Mouse (Mus musculus): ENCODE measurements around the gene Crat. TPM values are rescaled to one million over a fixed set of nuclear protein-coding genes. Genes with fewer than 3 reads are reported as not detected.

Crat gene
- polyA plus RNA-seq, 1 experiment from 2014 or later = 25.8 TPM

DNA sequence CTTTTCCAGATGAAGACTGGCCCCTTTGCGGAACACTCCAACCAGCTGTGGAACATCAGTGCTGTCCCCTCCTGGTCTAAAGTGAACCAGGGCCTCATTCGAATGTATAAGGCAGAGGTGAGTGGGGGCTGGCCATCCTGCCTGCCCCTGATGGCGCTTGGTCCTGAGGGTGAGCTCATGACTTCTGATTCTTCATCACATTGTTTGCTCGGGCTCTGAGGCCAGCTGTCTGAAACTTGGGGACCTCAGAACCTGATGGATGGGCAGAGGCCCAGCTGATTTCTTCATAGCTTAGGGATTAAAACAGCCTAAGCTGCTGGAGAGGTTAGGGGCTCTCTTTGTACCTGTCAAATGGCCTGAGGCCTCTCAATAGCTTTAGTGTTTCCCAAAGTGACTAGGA, 27.7 kb upstream of the Crat start:
- no peak overlapping the region for H3K4me3 ChIP-seq (ENCODE audit: low read depth, low read length)
- peak overlapping the region; percentile 97; the same call in 1 of the 2 replicates for H3K27ac ChIP-seq (ENCODE audit: low read depth, low read length)
- H3K27me3 ChIP-seq (ENCODE audit: control insufficient read depth, insufficient read depth, low read length) = no peaks in the 10 kb centered on the region
- no peaks in the 10 kb centered on the region for H3K9me3 ChIP-seq (ENCODE audit: control insufficient read depth, low read length)
- ATAC-seq (replicated peaks; ENCODE audit: low FRiP score) (no peak), DNase-seq (ENCODE audit: low spot score) (no peak)
- no peak overlapping the region for H3K4me2 ChIP-seq (ENCODE audit: low read depth, low read length, severe bottlenecking)
- H3K4me1 ChIP-seq (replicated peaks; ENCODE audit: control insufficient read depth, insufficient read depth, low read length) = peaks cover 33% of the 10 kb centered on the region
- peak overlapping the region; percentile 27; the same call in 1 of the 2 replicates for H3K9ac ChIP-seq (ENCODE audit: low read length)
- WGBS = 65% methylated on average over 4 of the region's 4 CpGs
- H3K36me3 ChIP-seq (ENCODE audit: control insufficient read depth, insufficient read depth, low read length) = peaks cover 6% of the 10 kb centered on the region

DNA sequence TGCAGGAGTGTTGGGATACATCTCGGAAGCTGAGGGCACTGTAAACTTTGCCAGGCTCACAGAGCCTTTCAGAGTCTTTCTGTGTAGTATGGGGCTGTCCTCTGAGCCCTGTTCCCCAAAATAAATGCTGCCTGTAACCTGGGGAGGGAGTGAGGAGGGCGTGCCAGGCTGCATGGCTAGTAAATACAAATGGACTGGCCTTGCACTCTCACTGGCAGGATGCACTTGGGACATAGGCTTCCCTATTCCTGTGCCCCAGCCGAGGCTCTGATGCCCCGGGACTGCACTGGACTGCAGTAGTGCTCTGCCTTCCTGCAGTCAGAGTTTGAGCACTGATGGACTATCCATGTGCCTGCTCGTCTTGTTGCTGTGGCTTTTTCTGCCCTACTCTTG, 26.9 kb upstream of the Crat start:
- Histone ChIP-seq H3K4me2 (ENCODE audit: low read depth, low read length, severe bottlenecking) (peak overlapping the region; percentile 38; the same call in 1 of the 2 replicates), H3K4me1 (replicated peaks; ENCODE audit: control insufficient read depth, insufficient read depth, low read length) (peaks cover 33% of the 10 kb centered on the region), H3K9ac (ENCODE audit: low read length) (peak overlapping the region; percentile 71), H3K27ac (ENCODE audit: low read depth, low read length) (peak overlapping the region; percentile 97), H3K27me3 (ENCODE audit: control insufficient read depth, insufficient read depth, low read length) (no peaks in the 10 kb centered on the region), H3K36me3 (ENCODE audit: control insufficient read depth, insufficient read depth, low read length) (peaks cover 6% of the 10 kb centered on the region), H3K9me3 (ENCODE audit: control insufficient read depth, low read length) (no peaks in the 10 kb centered on the region), H3K4me3 (ENCODE audit: low read depth, low read length) (no peak overlapping the region)
- ATAC-seq (replicated peaks; ENCODE audit: low FRiP score) (no peak), DNase-seq (ENCODE audit: low spot score) (no peak)
- 65% methylated on average over 5 of the region's 5 CpGs for WGBS

GRCm38 (mm10) chr2:30441518-30442497, 26.2 kb upstream of the Crat start:
- H3K9ac ChIP-seq (ENCODE audit: low read length) = peak overlapping the region; percentile 71
- peaks cover 33% of the 10 kb centered on the region for H3K4me1 ChIP-seq (replicated peaks; ENCODE audit: control insufficient read depth, insufficient read depth, low read length)
- 5% methylated on average over 15 of the region's 15 CpGs for WGBS
- no peaks in the 10 kb centered on the region for H3K9me3 ChIP-seq (ENCODE audit: control insufficient read depth, low read length)
- peak; percentile 84 for ATAC-seq (replicated peaks; ENCODE audit: low FRiP score)
- H3K36me3 ChIP-seq (ENCODE audit: control insufficient read depth, insufficient read depth, low read length) = peaks cover 6% of the 10 kb centered on the region
- H3K27ac ChIP-seq (ENCODE audit: low read depth, low read length) = peak overlapping the region; percentile 97
- H3K27me3 ChIP-seq (ENCODE audit: control insufficient read depth, insufficient read depth, low read length) = no peaks in the 10 kb centered on the region
- peak overlapping the region; percentile 38; the same call in 1 of the 2 replicates for H3K4me2 ChIP-seq (ENCODE audit: low read depth, low read length, severe bottlenecking)
- peak overlapping the region; percentile 9; the same call in 1 of the 2 replicates for H3K4me3 ChIP-seq (ENCODE audit: low read depth, low read length)
- DNase-seq (ENCODE audit: low spot score) = peak; percentile 93

DNA sequence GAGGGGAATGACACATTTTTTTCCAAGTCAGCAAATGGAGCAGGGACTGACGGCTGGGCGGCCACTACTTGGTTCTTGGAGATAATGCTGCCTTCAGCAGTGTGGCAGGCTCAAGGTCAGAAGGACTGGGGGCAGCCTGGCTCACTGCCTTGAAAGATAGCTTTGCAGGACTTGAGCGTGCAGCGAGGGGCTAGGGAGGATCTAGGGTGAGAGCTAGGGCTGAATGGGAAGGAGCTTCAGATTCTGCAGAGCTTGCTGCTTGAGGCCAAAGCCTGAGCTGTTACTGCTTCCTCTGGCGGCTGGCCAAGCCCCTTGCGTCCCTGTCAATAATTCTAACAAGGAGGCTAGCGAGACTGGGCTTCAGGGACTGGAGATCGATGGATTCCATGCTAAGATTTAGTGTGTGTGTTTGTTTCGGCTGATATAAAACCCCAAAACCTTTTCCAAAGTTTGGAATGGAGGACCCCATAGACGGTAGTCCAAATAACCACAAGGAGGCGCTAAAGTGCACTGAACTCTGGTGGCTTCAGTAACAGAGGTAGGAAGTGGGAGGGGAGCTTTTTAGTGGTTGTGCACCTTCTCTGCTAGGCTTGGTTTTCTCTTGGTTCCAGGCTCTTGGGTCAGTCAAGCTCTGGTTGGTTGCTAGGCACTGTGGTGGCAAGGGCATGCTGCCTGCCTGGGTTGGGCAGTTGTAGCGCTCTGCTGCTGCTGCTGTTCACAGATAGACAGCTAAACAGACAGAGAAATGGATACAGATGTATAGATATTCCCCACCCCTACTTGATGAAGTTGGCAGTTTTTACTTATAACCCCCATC, 25.3 kb upstream of the Crat start:
- peak overlapping the region; percentile 97 for H3K27ac ChIP-seq (ENCODE audit: low read depth, low read length)
- ATAC-seq (replicated peaks; ENCODE audit: low FRiP score) (peak; percentile 52; the same call in 1 of the 2 replicates), DNase-seq (ENCODE audit: low spot score) (peak; percentile 75)
- H3K36me3 ChIP-seq (ENCODE audit: control insufficient read depth, insufficient read depth, low read length) = peaks cover 6% of the 10 kb centered on the region
- peaks cover 33% of the 10 kb centered on the region for H3K4me1 ChIP-seq (replicated peaks; ENCODE audit: control insufficient read depth, insufficient read depth, low read length)
- peak overlapping the region; percentile 38; the same call in 1 of the 2 replicates for H3K4me2 ChIP-seq (ENCODE audit: low read depth, low read length, severe bottlenecking)
- H3K27me3 ChIP-seq (ENCODE audit: control insufficient read depth, insufficient read depth, low read length) = no peaks in the 10 kb centered on the region
- H3K9me3 ChIP-seq (ENCODE audit: control insufficient read depth, low read length) = no peaks in the 10 kb centered on the region
- WGBS = 22% methylated on average over 12 of the region's 12 CpGs
- H3K9ac ChIP-seq (ENCODE audit: low read length) = peak overlapping the region; percentile 71
- no peak overlapping the region for H3K4me3 ChIP-seq (ENCODE audit: low read depth, low read length)

DNA sequence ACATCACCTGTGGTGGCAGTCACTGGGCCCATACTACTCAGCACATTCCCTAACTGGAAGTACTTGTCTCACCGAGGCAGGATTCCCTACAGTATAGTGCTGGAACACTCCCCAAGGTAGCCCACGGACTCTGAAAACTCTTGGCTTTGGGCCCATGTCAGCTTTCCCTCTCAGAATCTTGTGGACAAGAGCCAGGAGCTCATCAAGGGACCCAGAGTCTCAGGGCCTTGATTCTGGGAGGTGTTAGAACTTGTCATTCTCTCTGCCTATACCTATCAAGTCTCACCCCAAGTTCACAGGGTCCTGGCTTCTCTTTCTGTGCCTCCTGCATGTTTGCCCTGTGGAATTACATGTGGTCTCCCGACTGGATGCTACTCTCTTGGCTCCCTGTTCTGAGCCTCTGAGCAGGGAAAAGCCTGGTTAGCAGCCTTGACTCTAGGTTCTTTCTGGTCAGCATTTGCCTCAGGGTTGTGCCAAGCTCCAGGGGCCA, 24.6 kb upstream of the Crat start:
- peak overlapping the region; percentile 97 for H3K27ac ChIP-seq (ENCODE audit: low read depth, low read length)
- H3K9me3 ChIP-seq (ENCODE audit: control insufficient read depth, low read length) = no peaks in the 10 kb centered on the region
- ATAC-seq (replicated peaks; ENCODE audit: low FRiP score) (no peak), DNase-seq (ENCODE audit: low spot score) (no peak)
- WGBS = 84% methylated on average over 3 of the region's 3 CpGs
- no peaks in the 10 kb centered on the region for H3K27me3 ChIP-seq (ENCODE audit: control insufficient read depth, insufficient read depth, low read length)
- H3K4me2 ChIP-seq (ENCODE audit: low read depth, low read length, severe bottlenecking) = no peak overlapping the region
- no peak overlapping the region for H3K4me3 ChIP-seq (ENCODE audit: low read depth, low read length)
- H3K4me1 ChIP-seq (replicated peaks; ENCODE audit: control insufficient read depth, insufficient read depth, low read length) = peaks cover 33% of the 10 kb centered on the region
- H3K9ac ChIP-seq (ENCODE audit: low read length) = no peak overlapping the region; the same call in 1 of the 2 replicates
- peaks cover 6% of the 10 kb centered on the region for H3K36me3 ChIP-seq (ENCODE audit: control insufficient read depth, insufficient read depth, low read length)

DNA sequence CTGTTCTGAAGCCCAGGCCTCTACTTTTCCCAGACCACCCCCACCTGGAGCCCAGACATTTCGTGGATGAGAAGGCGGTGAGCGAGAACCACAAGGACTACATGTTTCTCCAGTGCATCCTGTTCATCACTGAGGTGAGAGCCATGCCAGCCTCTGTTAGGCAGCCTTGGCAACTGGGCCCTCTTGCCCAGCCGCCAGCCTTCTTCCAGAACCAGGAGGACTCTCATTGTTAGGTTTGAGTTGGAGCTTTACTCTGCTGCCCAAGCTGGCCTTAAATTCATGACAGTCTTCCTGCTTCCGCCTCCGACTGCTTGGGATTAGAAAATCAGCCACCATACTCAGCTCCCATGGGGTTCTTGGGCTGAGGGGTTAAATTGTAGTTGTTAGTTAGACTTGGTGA, 24.0 kb upstream of the Crat start:
- H3K27me3 ChIP-seq (ENCODE audit: control insufficient read depth, insufficient read depth, low read length) = no peaks in the 10 kb centered on the region
- DNase-seq (ENCODE audit: low spot score) (peak; percentile 44), ATAC-seq (replicated peaks; ENCODE audit: low FRiP score) (no peak)
- no peak overlapping the region for H3K4me3 ChIP-seq (ENCODE audit: low read depth, low read length)
- no peaks in the 10 kb centered on the region for H3K9me3 ChIP-seq (ENCODE audit: control insufficient read depth, low read length)
- no peak overlapping the region for H3K27ac ChIP-seq (ENCODE audit: low read depth, low read length)
- no peak overlapping the region for H3K4me2 ChIP-seq (ENCODE audit: low read depth, low read length, severe bottlenecking)
- 97% methylated on average over 6 of the region's 6 CpGs for WGBS
- H3K4me1 ChIP-seq (replicated peaks; ENCODE audit: control insufficient read depth, insufficient read depth, low read length) = peaks cover 31% of the 10 kb centered on the region
- no peak overlapping the region for H3K9ac ChIP-seq (ENCODE audit: low read length)
- peaks cover 6% of the 10 kb centered on the region for H3K36me3 ChIP-seq (ENCODE audit: control insufficient read depth, insufficient read depth, low read length)

DNA sequence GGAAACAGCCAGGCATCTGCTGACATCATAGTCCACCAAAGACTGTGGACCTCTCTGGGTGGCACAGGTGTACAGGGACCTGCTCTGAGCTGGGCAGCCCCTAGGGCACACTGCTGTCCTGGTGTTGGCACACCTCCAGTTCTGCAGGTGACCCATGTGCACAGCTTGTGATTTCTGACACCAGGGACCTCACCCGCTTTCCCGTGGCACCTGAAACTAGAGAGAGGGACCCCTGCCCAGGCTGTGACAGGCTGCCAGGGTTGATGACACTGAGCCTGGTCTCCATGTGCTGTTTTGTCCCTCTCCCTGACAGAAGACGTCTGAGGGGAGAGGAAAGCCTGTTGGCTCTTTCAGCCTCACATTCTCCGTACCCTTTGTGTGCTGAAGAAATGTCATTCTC, 22.2 kb upstream of the Crat start:
- H3K27me3 ChIP-seq (ENCODE audit: control insufficient read depth, insufficient read depth, low read length) = no peaks in the 10 kb centered on the region
- H3K4me1 ChIP-seq (replicated peaks; ENCODE audit: control insufficient read depth, insufficient read depth, low read length) = peaks cover 24% of the 10 kb centered on the region
- H3K27ac ChIP-seq (ENCODE audit: low read depth, low read length) = no peak overlapping the region
- no peak for ATAC-seq (replicated peaks; ENCODE audit: low FRiP score)
- H3K9ac ChIP-seq (ENCODE audit: low read length) = no peak overlapping the region
- no peak overlapping the region for H3K4me3 ChIP-seq (ENCODE audit: low read depth, low read length)
- peaks cover 13% of the 10 kb centered on the region for H3K36me3 ChIP-seq (ENCODE audit: control insufficient read depth, insufficient read depth, low read length)
- no peak overlapping the region for H3K4me2 ChIP-seq (ENCODE audit: low read depth, low read length, severe bottlenecking)
- H3K9me3 ChIP-seq (ENCODE audit: control insufficient read depth, low read length) = no peaks in the 10 kb centered on the region
- 91% methylated on average over 4 of the region's 4 CpGs for WGBS
- DNase-seq (ENCODE audit: low spot score) = no peak

GRCm38 (mm10) chr2:30436809-30437208, 21.2 kb upstream of the Crat start:
- peaks cover 15% of the 10 kb centered on the region for H3K4me1 ChIP-seq (replicated peaks; ENCODE audit: control insufficient read depth, insufficient read depth, low read length)
- 74% methylated on average over 4 of the region's 4 CpGs for WGBS
- H3K4me3 ChIP-seq (ENCODE audit: low read depth, low read length) = no peak overlapping the region

More at GRCm38 (mm10) chr2:30436809-30437208, 21.2 kb upstream of the Crat start:
- no peaks in the 10 kb centered on the region for H3K9me3 ChIP-seq (ENCODE audit: control insufficient read depth, low read length)
- DNase-seq (ENCODE audit: low spot score) (no peak), ATAC-seq (replicated peaks; ENCODE audit: low FRiP score) (no peak)
- no peak overlapping the region for H3K9ac ChIP-seq (ENCODE audit: low read length)
- H3K27me3 ChIP-seq (ENCODE audit: control insufficient read depth, insufficient read depth, low read length) = no peaks in the 10 kb centered on the region
- H3K4me2 ChIP-seq (ENCODE audit: low read depth, low read length, severe bottlenecking) = no peak overlapping the region
- H3K36me3 ChIP-seq (ENCODE audit: control insufficient read depth, insufficient read depth, low read length) = peaks cover 13% of the 10 kb centered on the region
- H3K27ac ChIP-seq (ENCODE audit: low read depth, low read length) = no peak overlapping the region
